Mouse (Mus musculus) lung, adult 2 months (tissue): ENCODE measurements at regions not wholly inside any gene's neighbourhood (a gene's known extent, or its start where the extent isn't known, plus 50 kb on each side); places are given as distances from the start of the nearest gene placed in this dataset.

ENCODE experiments used
- CTCF ChIP-seq: fragments of 200-500 bp; IDR thresholded peaks from 2 replicates; pipeline ENCODE4 v1.5.1; 2011; ENCODE audit warnings: mild to moderate bottlenecking, low read length, control low read depth; ENCODE audit not compliant: insufficient read depth
- POLR2A ChIP-seq: fragments of 200-500 bp; IDR thresholded peaks from 2 replicates; pipeline ENCODE4 v1.6.1; 2011; ENCODE audit warnings: low read depth, mild to moderate bottlenecking, control low read depth, low read length, borderline replicate concordance; ENCODE audit errors: extremely low read depth

DNA sequence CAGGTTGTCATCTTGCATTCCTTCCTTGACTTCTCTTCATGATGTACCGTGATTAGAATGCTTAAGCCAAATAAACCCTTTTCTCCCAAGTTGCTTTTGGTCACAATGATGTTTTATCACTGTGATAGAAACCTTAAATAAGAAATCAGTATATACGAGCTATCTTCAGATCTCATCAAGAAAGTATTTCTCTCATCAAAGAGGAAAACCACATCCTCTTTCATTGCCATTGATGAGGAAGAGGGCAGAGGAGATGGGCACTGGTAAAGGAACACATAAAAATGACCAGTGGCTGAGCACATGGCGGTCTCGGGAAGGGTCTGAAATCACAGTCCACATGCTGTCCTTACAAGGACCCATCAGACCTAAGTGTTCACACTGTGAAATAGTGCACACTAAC, 296.2 kb upstream of the Nrip1 start:
- TF ChIP-seq POLR2A (no peak), CTCF (no peak)
